Mouse (Mus musculus) ES-Bruce4 (cell line): Measurements from ENCODE around the gene Gm20903. TPM values are rescaled to one million over a fixed set of nuclear protein-coding genes. Genes with fewer than 3 reads are reported as not detected.
"Not testable (repeated sequence)": the region's sequence is repeated elsewhere in the genome, so short reads cannot be mapped to it uniquely, and the experiment has no call there.

Experiments used
- H3K27ac ChIP-seq: 2 replicates; pipeline ENCODE4 v1.5.1; 2012; ENCODE audit warnings: low read length, inconsistent platforms; ENCODE audit not compliant: insufficient read depth
- H3K27me3 ChIP-seq: 2 replicates; pipeline ENCODE4 v1.6.1; 2012; ENCODE audit warnings: mild to moderate bottlenecking, low read length, inconsistent platforms; ENCODE audit not compliant: control insufficient read depth, poor library complexity, insufficient read depth, severe bottlenecking
- H3K36me3 ChIP-seq: 2 replicates; pipeline ENCODE4 v1.6.1; 2012; ENCODE audit warnings: inconsistent platforms, mild to moderate bottlenecking, low read length, moderate library complexity; ENCODE audit not compliant: control insufficient read depth, poor library complexity, insufficient read depth, severe bottlenecking
- H3K4me1 ChIP-seq: one replicate; pipeline ENCODE4 v1.8.1; 2011; ENCODE audit warnings: low read length; ENCODE audit not compliant: control insufficient read depth, insufficient read depth
- H3K4me3 ChIP-seq: 2 replicates; pipeline ENCODE4 v1.5.1; 2011; ENCODE audit warnings: low read depth, mild to moderate bottlenecking, low read length
- H3K9ac ChIP-seq: 2 replicates; pipeline ENCODE4 v1.6.1; 2012; ENCODE audit warnings: low read depth, mild to moderate bottlenecking, inconsistent platforms; ENCODE audit not compliant: poor library complexity, severe bottlenecking
- H3K9me3 ChIP-seq: replicated peaks from 2 replicates; pipeline ENCODE4 v1.6.1; 2012; ENCODE audit warnings: mild to moderate bottlenecking, low read length, inconsistent platforms; ENCODE audit not compliant: control insufficient read depth, poor library complexity, insufficient read depth, severe bottlenecking
- polyA plus RNA-seq: library from polyadenylated mRNA; stranded (reverse); fragments of >200 nt; gene quantifications from 2 replicates; pipeline ENCODE4 v1.2.4, GENCODE M21; 2011; ENCODE audit warnings: low read depth; ENCODE audit not compliant: missing spikeins, insufficient read depth, insufficient read length

Gene Gm20903
- not detected in 2 replicates for polyA plus RNA-seq

DNA sequence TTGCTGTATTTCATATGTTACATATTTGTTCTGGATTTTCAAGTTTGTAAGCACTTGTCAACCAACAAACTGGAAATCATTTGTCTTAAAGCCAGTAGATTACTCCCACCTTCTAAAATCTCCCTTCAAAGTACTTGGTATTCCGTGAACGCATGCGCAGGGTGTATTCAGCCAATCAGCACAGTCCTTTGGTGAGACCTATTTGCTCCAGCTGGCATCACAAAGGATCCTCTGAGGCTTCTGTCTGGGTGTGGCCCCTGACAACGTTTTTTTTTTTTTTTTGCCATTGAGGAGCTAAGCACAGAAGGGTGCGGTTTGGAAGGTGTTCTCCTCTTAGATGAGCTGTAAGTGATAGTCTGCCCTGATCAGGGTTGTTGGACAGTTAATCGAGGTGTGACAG is at the start of gene Gm20903:
Gene Gm20903, plus strand, starts transcription at position 301 of the 400 bp plus-strand sequence.
- not testable (repeated sequence) for H3K4me1 ChIP-seq, H3K27me3 ChIP-seq, H3K4me3 ChIP-seq, H3K9ac ChIP-seq, H3K9me3 ChIP-seq, H3K27ac ChIP-seq, H3K36me3 ChIP-seq
